Mouse (Mus musculus) kidney, embryonic 16.5 days (tissue): Measurements from ENCODE around the gene Gipr. TPM values are rescaled to one million over a fixed set of nuclear protein-coding genes. Genes with fewer than 3 reads are reported as not detected.

ENCODE experiments used
- ATAC-seq: fragments of 200-750 bp; cut with Nextera tagmentation; 2 replicates; pipeline ENCODE4 v1.8.0; 2017; ENCODE audit warnings: moderate TSS enrichment; ENCODE audit not compliant: low FRiP score, low TSS enrichment
- H3K27ac ChIP-seq: fragments of 300-500 bp; sonication (generic); 2 replicates; pipeline ENCODE4 v1.5.1; 2014; ENCODE audit warnings: low read length
- H3K27me3 ChIP-seq: fragments of 300-500 bp; sonication (generic); 2 replicates; pipeline ENCODE4 v1.6.1; 2014; ENCODE audit warnings: low read length, control low read depth, mixed read lengths; ENCODE audit not compliant: insufficient read depth
- H3K36me3 ChIP-seq: fragments of 300-500 bp; sonication (generic); 2 replicates; pipeline ENCODE4 v1.6.1; 2014; ENCODE audit warnings: low read length, control low read depth, mixed read lengths; ENCODE audit not compliant: insufficient read depth
- H3K4me1 ChIP-seq: fragments of 300-500 bp; sonication (generic); 2 replicates; pipeline ENCODE4 v1.6.1; 2014; ENCODE audit warnings: low read length, control low read depth, mixed read lengths; ENCODE audit not compliant: insufficient read depth
- H3K4me2 ChIP-seq: fragments of 300-500 bp; sonication (generic); replicated peaks from 2 replicates; pipeline ENCODE4 v1.6.1; 2014; ENCODE audit warnings: low read depth, low read length
- H3K4me3 ChIP-seq: fragments of 300-500 bp; sonication (generic); 2 replicates; pipeline ENCODE4 v1.5.1; 2014; ENCODE audit warnings: mild to moderate bottlenecking, low read length
- H3K9ac ChIP-seq: fragments of 300-500 bp; sonication (generic); replicated peaks from 2 replicates; pipeline ENCODE4 v1.6.1; 2014; ENCODE audit warnings: low read length
- H3K9me3 ChIP-seq: fragments of 300-500 bp; sonication (generic); 2 replicates; pipeline ENCODE4 v1.6.1; 2016; ENCODE audit warnings: low read length, control low read depth
- WGBS: fragments of 180-500 bp; shearing (Covaris S2); extraction: QIAGEN DNeasy Blood & Tissue Kit; methylation state at CpG from one replicate; pipeline ENCODE4 v1.1.7; 2014; 5-methylcytosine and 5-hydroxymethylcytosine counted together
- polyA plus RNA-seq: library from polyadenylated mRNA; unstranded; fragments of >200 nt; fragmentation: Nextera tagmentation; extraction: Ambion mirVana; gene quantifications from 2 replicates; pipeline ENCODE4 v1.2.1, GENCODE M21; 2015

Gipr gene
- polyA plus RNA-seq, 1 experiment from 2014 or later = 0.37 TPM

GRCm38 (mm10) chr7:19208201-19208910, 42.4 kb upstream of the Gipr start:
- Histone ChIP-seq H3K4me2 (no peak overlapping the region), H3K9me3 (no peaks in the 10 kb centered on the region), H3K27me3 (no peaks in the 10 kb centered on the region), H3K36me3 (peaks cover 17% of the 10 kb centered on the region), H3K4me3 (no peak overlapping the region), H3K9ac (no peak overlapping the region), H3K27ac (no peak overlapping the region), H3K4me1 (peaks cover 19% of the 10 kb centered on the region)
- 80% methylated on average over 13 of the region's 13 CpGs for WGBS
- ATAC-seq = no peak

GRCm38 (mm10) chr7:19202065-19202850, 36.3 kb upstream of the Gipr start:
- no peak overlapping the region for H3K4me3 ChIP-seq
- H3K9ac ChIP-seq = no peak overlapping the region
- WGBS = 58% methylated on average over 15 of the region's 15 CpGs
- ATAC-seq = no peak
- peaks cover 33% of the 10 kb centered on the region for H3K36me3 ChIP-seq
- no peaks in the 10 kb centered on the region for H3K27me3 ChIP-seq
- H3K4me2 ChIP-seq = no peak overlapping the region
- H3K9me3 ChIP-seq = no peaks in the 10 kb centered on the region
- H3K4me1 ChIP-seq = no peaks in the 10 kb centered on the region
- no peak overlapping the region for H3K27ac ChIP-seq

GRCm38 (mm10) chr7:19201660-19202059, 35.7 kb upstream of the Gipr start:
- H3K27ac ChIP-seq = no peak overlapping the region
- 72% methylated on average over 14 of the region's 15 CpGs for WGBS
- no peaks in the 10 kb centered on the region for H3K27me3 ChIP-seq
- no peak; the same call in 1 of the 2 replicates for ATAC-seq
- no peaks in the 10 kb centered on the region for H3K4me1 ChIP-seq
- no peak overlapping the region for H3K4me2 ChIP-seq
- H3K4me3 ChIP-seq = no peak overlapping the region
- no peak overlapping the region for H3K9ac ChIP-seq
- no peaks in the 10 kb centered on the region for H3K9me3 ChIP-seq
- H3K36me3 ChIP-seq = peaks cover 39% of the 10 kb centered on the region

- H3K4me1 ChIP-seq = no peaks in the 10 kb centered on the region
- no peak overlapping the region for H3K27ac ChIP-seq
- 0 out of 2 replicates have a peak, but pooled peaks cover 4% of the 10 kb centered on the region for H3K9me3 ChIP-seq
- H3K4me2 ChIP-seq = no peak overlapping the region
- WGBS = 35% methylated on average over 2 of the region's 2 CpGs
- ATAC-seq = no peak
- no peaks in the 10 kb centered on the region for H3K27me3 ChIP-seq
- no peak overlapping the region for H3K4me3 ChIP-seq
- H3K36me3 ChIP-seq = peaks cover 46% of the 10 kb centered on the region
- H3K9ac ChIP-seq = no peak overlapping the region
Measured at GRCm38 (mm10) chr7:19197985-19198384, 32.1 kb upstream of the Gipr start.

GRCm38 (mm10) chr7:19196676-19197075, 30.7 kb upstream of the Gipr start:
- Histone ChIP-seq H3K4me1 (no peaks in the 10 kb centered on the region), H3K4me2 (no peak overlapping the region), H3K27ac (no peak overlapping the region), H3K9ac (no peak overlapping the region), H3K4me3 (no peak overlapping the region), H3K36me3 (peaks cover 53% of the 10 kb centered on the region), H3K27me3 (no peaks in the 10 kb centered on the region), H3K9me3 (0 out of 2 replicates have a peak, but pooled peaks cover 4% of the 10 kb centered on the region)
- ATAC-seq = no peak
- WGBS = 63% methylated on average over 6 of the region's 6 CpGs

GRCm38 (mm10) chr7:19194676-19195075, 28.7 kb upstream of the Gipr start:
- Histone ChIP-seq H3K4me3 (no peak overlapping the region), H3K4me2 (no peak overlapping the region), H3K4me1 (no peaks in the 10 kb centered on the region), H3K36me3 (peaks cover 59% of the 10 kb centered on the region), H3K27me3 (no peaks in the 10 kb centered on the region), H3K9me3 (0 out of 2 replicates have a peak, but pooled peaks cover 4% of the 10 kb centered on the region), H3K9ac (no peak overlapping the region), H3K27ac (no peak overlapping the region)
- ATAC-seq = no peak
- 94% methylated on average over 4 of the region's 4 CpGs for WGBS

- H3K36me3 ChIP-seq = peaks cover 21% of the 10 kb centered on the region
- H3K4me3 ChIP-seq = no peak overlapping the region
- H3K4me2 ChIP-seq = no peak overlapping the region
- peaks cover 23% of the 10 kb centered on the region for H3K4me1 ChIP-seq
- 0 out of 2 replicates have a peak overlapping the region, but pooled peaks have one; percentile 18 for H3K9ac ChIP-seq
- WGBS = 55% methylated on average over 6 of the region's 6 CpGs
- H3K9me3 ChIP-seq = no peaks in the 10 kb centered on the region
- H3K27me3 ChIP-seq = peaks cover 8% of the 10 kb centered on the region
- H3K27ac ChIP-seq = peak overlapping the region; percentile 70
- ATAC-seq = no peak
Measured at GRCm38 (mm10) chr7:19184758-19185157, 18.8 kb upstream of the Gipr start.

- no peak overlapping the region for H3K4me3 ChIP-seq
- peaks cover 27% of the 10 kb centered on the region for H3K4me1 ChIP-seq
- peaks cover 21% of the 10 kb centered on the region for H3K36me3 ChIP-seq
- ATAC-seq = no peak
- peaks cover 13% of the 10 kb centered on the region for H3K27me3 ChIP-seq
- H3K9me3 ChIP-seq = no peaks in the 10 kb centered on the region
- peak overlapping the region; percentile 70 for H3K27ac ChIP-seq
- H3K4me2 ChIP-seq = no peak overlapping the region
- H3K9ac ChIP-seq = no peak overlapping the region
- 77% methylated on average over 2 of the region's 2 CpGs for WGBS
Measured at GRCm38 (mm10) chr7:19184250-19184649, 18.3 kb upstream of the Gipr start.

GRCm38 (mm10) chr7:19180862-19181429, 15.0 kb upstream of the Gipr start:
- Histone ChIP-seq H3K4me1 (peaks cover 46% of the 10 kb centered on the region), H3K9ac (peak overlapping the region; percentile 83), H3K9me3 (peaks cover 6% of the 10 kb centered on the region), H3K4me2 (peak overlapping the region; percentile 83), H3K27ac (peak overlapping the region; percentile 57), H3K4me3 (peak overlapping the region; percentile 69), H3K27me3 (peaks cover 46% of the 10 kb centered on the region), H3K36me3 (peaks cover 1% of the 10 kb centered on the region; the same call in 1 of the 2 replicates)
- ATAC-seq = peak; percentile 50
- WGBS = 2% methylated on average over 26 of the region's 27 CpGs
